Mouse (Mus musculus): ENCODE measurements around the gene Xxylt1.

Xxylt1 gene

GRCm38 (mm10) chr16:30925496-30925895, 155.7 kb downstream of the Xxylt1 start:
- intact Hi-C loops (cut with DNase I), result no loop called here

- intact Hi-C loops (cut with DNase I), result no loop called here
Observed at GRCm38 (mm10) chr16:30923899-30924298, 157.3 kb downstream of the Xxylt1 start.

- intact Hi-C loops (cut with DNase I), result no loop called here
Observed at GRCm38 (mm10) chr16:30922548-30922947, 158.7 kb downstream of the Xxylt1 start.

- intact Hi-C loops (cut with DNase I), result no loop called here
Observed at GRCm38 (mm10) chr16:30918866-30919265, 162.4 kb downstream of the Xxylt1 start.

- intact Hi-C loops (cut with DNase I), result no loop called here
Observed at GRCm38 (mm10) chr16:30916931-30917330, 164.3 kb downstream of the Xxylt1 start.

GRCm38 (mm10) chr16:30915611-30916220, 165.5 kb downstream of the Xxylt1 start:
- intact Hi-C loops (cut with DNase I), result no loop called here
